Mouse (Mus musculus) megakaryocyte, embryonic 14.5 days (primary cell): Measurements from ENCODE around the gene P2ry2. TPM values are rescaled to one million over a fixed set of nuclear protein-coding genes. Genes with fewer than 3 reads are reported as not detected.
A peak's percentile ranks its signal among the peaks of the same experiment; 100 is the strongest.

Source experiments
- H3K27me3 ChIP-seq: replicated peaks from 2 replicates; pipeline ENCODE3; 2012; ENCODE audit warnings: inconsistent platforms
- H3K36me3 ChIP-seq: replicated peaks from 2 replicates; pipeline ENCODE3; 2012; ENCODE audit warnings: low read length, inconsistent platforms, mixed read lengths
- H3K4me1 ChIP-seq: 2 replicates; pipeline ENCODE4 v1.6.1; 2012; ENCODE audit warnings: inconsistent platforms
- H3K4me3 ChIP-seq: replicated peaks from 2 replicates; pipeline ENCODE3; 2012; ENCODE audit warnings: moderate library complexity, mild to moderate bottlenecking, inconsistent platforms
- H3K9me3 ChIP-seq: 2 replicates; pipeline ENCODE4 v1.6.1; 2012; ENCODE audit warnings: inconsistent platforms
- FLI1 ChIP-seq: IDR thresholded peaks from 2 replicates; pipeline ENCODE4 v1.6.1; 2012; ENCODE audit warnings: low read length, inconsistent platforms, mixed read lengths
- GATA1 ChIP-seq: IDR thresholded peaks from 3 replicates; pipeline ENCODE4 v1.6.1; 2012; ENCODE audit warnings: mixed read lengths, low read length, inconsistent platforms, borderline replicate concordance
- polyA plus RNA-seq: library from polyadenylated mRNA; stranded (reverse); fragments of >175 nt; gene quantifications from 2 replicates; pipeline ENCODE4 v1.2.3, GENCODE M21; 2012; ENCODE audit warnings: low replicate concordance; ENCODE audit not compliant: insufficient read depth

The P2ry2 gene
- polyA plus RNA-seq, 1 experiment: 2.4 TPM

GRCm38 (mm10) chr7:100990636-100991311 is 21.9 kb downstream of the P2ry2 start:
- Histone ChIP-seq H3K4me3 (peak overlapping the region; percentile 62), H3K9me3 (no peaks in the 10 kb centered on the region), H3K4me1 (peaks cover 41% of the 10 kb centered on the region), H3K36me3 (no peaks in the 10 kb centered on the region), H3K27me3 (peaks cover 72% of the 10 kb centered on the region)
- TF ChIP-seq GATA1 (no peak), FLI1 (no peak)

DNA sequence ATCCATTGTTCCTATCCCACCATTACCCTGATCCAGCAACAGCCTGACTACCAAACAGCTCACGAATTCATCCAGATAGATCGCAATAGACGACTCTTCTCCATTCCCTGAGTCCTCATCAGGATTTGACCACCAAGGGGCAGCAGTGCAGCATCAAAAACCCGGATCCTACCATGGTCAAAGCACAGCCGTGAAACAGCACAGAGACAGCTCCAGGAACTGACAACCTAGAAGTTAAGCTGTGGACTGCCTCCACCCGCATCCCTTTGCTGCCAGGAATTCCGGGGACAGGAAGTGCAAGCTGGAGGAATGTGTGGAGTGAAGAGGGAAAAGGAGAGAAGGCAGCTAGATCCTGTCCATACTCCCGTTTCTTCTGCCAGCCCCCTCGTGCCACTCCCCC is 24.6 kb downstream of the P2ry2 start:
- Histone ChIP-seq H3K4me3 (peak overlapping the region; percentile 18), H3K4me1 (peaks cover 43% of the 10 kb centered on the region), H3K9me3 (no peaks in the 10 kb centered on the region), H3K27me3 (peaks cover 50% of the 10 kb centered on the region), H3K36me3 (no peaks in the 10 kb centered on the region)
- TF ChIP-seq FLI1 (no peak), GATA1 (no peak)

- peaks cover 48% of the 10 kb centered on the region for H3K27me3 ChIP-seq
- TF ChIP-seq FLI1 (no peak), GATA1 (no peak)
- H3K36me3 ChIP-seq: no peaks in the 10 kb centered on the region
- H3K4me3 ChIP-seq: no peak overlapping the region
- no peaks in the 10 kb centered on the region for H3K9me3 ChIP-seq
- peaks cover 14% of the 10 kb centered on the region for H3K4me1 ChIP-seq
Measured at GRCm38 (mm10) chr7:100984452-100985395, 27.9 kb downstream of the P2ry2 start.

DNA sequence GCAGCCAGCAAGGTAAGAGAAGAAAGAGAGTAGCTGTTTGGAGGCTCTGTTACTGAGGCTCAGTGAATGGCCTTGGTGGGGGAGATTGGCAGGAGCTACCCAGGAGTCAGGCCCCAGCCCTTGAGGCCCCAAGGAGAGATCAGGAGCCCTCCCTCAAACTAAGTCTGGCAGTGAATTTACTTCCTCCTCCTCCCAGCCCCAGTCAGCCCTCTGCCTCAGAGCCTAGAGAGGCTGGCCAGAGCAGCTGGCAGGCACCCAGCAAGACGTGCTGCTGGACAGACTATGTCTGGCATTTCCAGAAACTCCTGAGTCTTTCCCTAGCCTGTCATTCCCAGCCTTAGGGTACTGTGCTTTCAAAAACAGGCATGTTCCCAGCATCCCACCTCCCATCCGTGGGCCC is 33.5 kb downstream of the P2ry2 start:
- Histone ChIP-seq H3K9me3 (no peaks in the 10 kb centered on the region), H3K4me1 (peaks cover 26% of the 10 kb centered on the region), H3K36me3 (no peaks in the 10 kb centered on the region), H3K27me3 (peaks cover 51% of the 10 kb centered on the region), H3K4me3 (no peak overlapping the region)
- no peak for TF ChIP-seq FLI1
- no peak for TF ChIP-seq GATA1

GRCm38 (mm10) chr7:100978171-100978570 is 34.5 kb downstream of the P2ry2 start:
- TF ChIP-seq GATA1 (no peak), FLI1 (no peak)
- Histone ChIP-seq H3K4me1 (peaks cover 33% of the 10 kb centered on the region), H3K36me3 (no peaks in the 10 kb centered on the region), H3K27me3 (peaks cover 61% of the 10 kb centered on the region), H3K4me3 (no peak overlapping the region), H3K9me3 (no peaks in the 10 kb centered on the region)

DNA sequence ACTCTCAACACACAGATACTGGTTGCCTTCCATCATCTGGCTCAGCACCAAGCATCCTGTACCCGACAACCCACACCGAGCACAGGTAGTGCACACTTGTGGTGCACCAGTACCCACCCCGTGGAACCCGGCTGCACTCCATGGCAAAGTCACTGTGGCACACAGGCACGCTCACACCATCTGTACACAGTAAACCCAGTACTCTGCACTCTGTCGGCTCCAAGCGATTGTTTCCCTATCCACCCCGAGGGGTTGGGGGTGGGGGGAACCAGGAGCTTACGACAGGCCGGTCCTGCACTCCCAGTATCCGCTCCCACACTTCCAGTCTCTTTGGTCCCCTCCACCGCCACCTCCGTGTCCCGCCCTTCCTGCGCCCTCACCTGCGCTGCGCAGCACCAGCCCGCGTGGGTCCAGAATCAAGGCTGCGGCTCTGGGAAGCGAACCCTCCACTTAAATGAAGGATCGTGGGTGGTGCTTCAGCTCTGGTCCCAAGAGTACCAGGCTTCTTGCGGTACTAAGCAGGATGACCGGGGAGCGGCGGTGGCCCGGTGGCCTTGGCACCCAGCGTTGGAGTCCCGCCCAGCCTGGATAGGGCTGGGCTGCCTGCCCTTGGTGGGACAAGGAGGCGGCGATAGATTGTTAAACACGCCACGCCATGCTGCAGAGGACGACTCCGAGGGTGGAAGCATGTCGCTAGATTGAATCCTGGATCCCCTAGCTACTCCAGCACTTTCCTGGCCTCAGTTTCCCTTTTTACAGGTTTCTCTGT is 38.3 kb downstream of the P2ry2 start, which contains the start of gene P2ry6:
P2ry6 (minus strand) TSS at position 515 of the 769 bp plus-strand sequence.
- H3K36me3 ChIP-seq: no peaks in the 10 kb centered on the region
- H3K4me3 ChIP-seq: peak within 1 kb of the TSS; percentile 53
- H3K27me3 ChIP-seq: peaks cover 83% of the 10 kb centered on the region
- TF ChIP-seq FLI1 (no peak), GATA1 (no peak)
- H3K9me3 ChIP-seq: no peaks in the 10 kb centered on the region
- peaks cover 37% of the 10 kb centered on the region for H3K4me1 ChIP-seq

GRCm38 (mm10) chr7:100972875-100973274 is 39.8 kb downstream of the P2ry2 start:
- peaks cover 83% of the 10 kb centered on the region for H3K27me3 ChIP-seq
- no peak overlapping the region for H3K4me3 ChIP-seq
- no peaks in the 10 kb centered on the region for H3K9me3 ChIP-seq
- TF ChIP-seq FLI1 (no peak), GATA1 (no peak)
- peaks cover 27% of the 10 kb centered on the region for H3K4me1 ChIP-seq
- no peaks in the 10 kb centered on the region for H3K36me3 ChIP-seq

- Histone ChIP-seq H3K4me1 (peaks cover 37% of the 10 kb centered on the region), H3K9me3 (no peaks in the 10 kb centered on the region)
- no peak for TF ChIP-seq GATA1
- TF ChIP-seq FLI1: no peak
Measured at GRCm38 (mm10) chr7:100968874-100969659, 43.6 kb downstream of the P2ry2 start.

DNA sequence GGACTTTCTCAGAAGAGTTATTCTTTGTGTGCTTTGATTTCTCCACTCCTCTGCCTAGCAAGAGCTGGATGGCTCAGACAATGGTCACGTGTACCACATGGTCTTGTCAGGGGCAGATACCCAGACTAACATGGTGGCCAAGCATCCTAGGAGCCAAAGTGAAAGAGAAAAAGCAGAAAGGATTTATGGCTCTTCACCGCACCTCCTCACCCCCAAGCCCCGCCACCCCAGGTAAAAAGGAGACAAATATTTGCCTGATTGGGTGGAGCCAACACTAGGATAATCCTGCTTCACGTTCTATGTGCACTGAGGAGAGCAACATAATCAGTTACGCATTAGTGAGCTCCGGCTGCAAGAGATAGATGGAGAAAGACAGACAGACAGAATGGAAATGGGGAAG is 44.3 kb downstream of the P2ry2 start:
- Histone ChIP-seq H3K4me3 (no peak overlapping the region), H3K36me3 (no peaks in the 10 kb centered on the region), H3K27me3 (peaks cover 95% of the 10 kb centered on the region), H3K9me3 (no peaks in the 10 kb centered on the region), H3K4me1 (peaks cover 32% of the 10 kb centered on the region)
- TF ChIP-seq FLI1 (no peak), GATA1 (no peak)

More at GRCm38 (mm10) chr7:100968874-100969659, 43.6 kb downstream of the P2ry2 start:
- no peak overlapping the region for H3K4me3 ChIP-seq
- no peaks in the 10 kb centered on the region for H3K36me3 ChIP-seq
- H3K27me3 ChIP-seq: peaks cover 97% of the 10 kb centered on the region
